Mouse (Mus musculus) neural tube, embryonic 11.5 days (tissue): ENCODE data around the gene Fibp. TPM values are rescaled to one million over a fixed set of nuclear protein-coding genes. Genes with fewer than 3 reads are reported as not detected.

Source experiments
- ATAC-seq: fragments of 200-750 bp; cut with Nextera tagmentation; 2 replicates; pipeline ENCODE4 v1.8.0; 2017; ENCODE audit warnings: moderate number of reproducible peaks, mild to moderate bottlenecking, moderate TSS enrichment, moderate library complexity; ENCODE audit not compliant: insufficient read depth, low FRiP score, low TSS enrichment
- DNase-seq: peaks from one replicate; pipeline ENCODE4 v3.0.0-alpha.2; 2015; ENCODE audit warnings: low spot score
- H3K27ac ChIP-seq: fragments of 300-500 bp; sonication (generic); 2 replicates; pipeline ENCODE4 v1.5.1; 2014; ENCODE audit warnings: low read depth, mild to moderate bottlenecking, low read length
- H3K27me3 ChIP-seq: fragments of 300-500 bp; sonication (generic); 2 replicates; pipeline ENCODE4 v1.6.1; 2014; ENCODE audit warnings: mild to moderate bottlenecking, low read length, mixed read lengths; ENCODE audit not compliant: control insufficient read depth, insufficient read depth
- H3K36me3 ChIP-seq: fragments of 300-500 bp; sonication (generic); 2 replicates; pipeline ENCODE4 v1.6.1; 2014; ENCODE audit warnings: mild to moderate bottlenecking, low read length, moderate library complexity, mixed read lengths; ENCODE audit not compliant: control insufficient read depth, insufficient read depth
- H3K4me1 ChIP-seq: fragments of 300-500 bp; sonication (generic); 2 replicates; pipeline ENCODE4 v1.6.1; 2014; ENCODE audit warnings: low read length, mixed read lengths; ENCODE audit not compliant: control insufficient read depth, insufficient read depth
- H3K4me2 ChIP-seq: fragments of 300-500 bp; sonication (generic); 2 replicates; pipeline ENCODE4 v1.6.1; 2014; ENCODE audit warnings: low read depth, mild to moderate bottlenecking, moderate library complexity
- H3K4me3 ChIP-seq: fragments of 300-500 bp; sonication (generic); 2 replicates; pipeline ENCODE4 v1.5.1; 2014; ENCODE audit warnings: low read depth, low read length
- H3K9ac ChIP-seq: fragments of 300-500 bp; sonication (generic); 2 replicates; pipeline ENCODE4 v1.6.1; 2014; ENCODE audit warnings: mild to moderate bottlenecking, low read length
- H3K9me3 ChIP-seq: fragments of 300-500 bp; sonication (generic); 2 replicates; pipeline ENCODE4 v1.6.1; 2016; ENCODE audit warnings: low read length; ENCODE audit not compliant: control insufficient read depth
- WGBS: fragments of 180-500 bp; shearing (Covaris S2); extraction: QIAGEN DNeasy Blood & Tissue Kit; methylation state at CpG from one replicate; pipeline ENCODE4 v1.1.7; 2014; 5-methylcytosine and 5-hydroxymethylcytosine counted together
- polyA plus RNA-seq: library from polyadenylated mRNA; unstranded; fragments of >200 nt; fragmentation: Nextera tagmentation; extraction: Ambion mirVana; gene quantifications from 2 replicates; pipeline ENCODE4 v1.2.1, GENCODE M21; 2014

Gene Fibp
- polyA plus RNA-seq, 1 experiment from 2014 or later: 119 TPM

DNA sequence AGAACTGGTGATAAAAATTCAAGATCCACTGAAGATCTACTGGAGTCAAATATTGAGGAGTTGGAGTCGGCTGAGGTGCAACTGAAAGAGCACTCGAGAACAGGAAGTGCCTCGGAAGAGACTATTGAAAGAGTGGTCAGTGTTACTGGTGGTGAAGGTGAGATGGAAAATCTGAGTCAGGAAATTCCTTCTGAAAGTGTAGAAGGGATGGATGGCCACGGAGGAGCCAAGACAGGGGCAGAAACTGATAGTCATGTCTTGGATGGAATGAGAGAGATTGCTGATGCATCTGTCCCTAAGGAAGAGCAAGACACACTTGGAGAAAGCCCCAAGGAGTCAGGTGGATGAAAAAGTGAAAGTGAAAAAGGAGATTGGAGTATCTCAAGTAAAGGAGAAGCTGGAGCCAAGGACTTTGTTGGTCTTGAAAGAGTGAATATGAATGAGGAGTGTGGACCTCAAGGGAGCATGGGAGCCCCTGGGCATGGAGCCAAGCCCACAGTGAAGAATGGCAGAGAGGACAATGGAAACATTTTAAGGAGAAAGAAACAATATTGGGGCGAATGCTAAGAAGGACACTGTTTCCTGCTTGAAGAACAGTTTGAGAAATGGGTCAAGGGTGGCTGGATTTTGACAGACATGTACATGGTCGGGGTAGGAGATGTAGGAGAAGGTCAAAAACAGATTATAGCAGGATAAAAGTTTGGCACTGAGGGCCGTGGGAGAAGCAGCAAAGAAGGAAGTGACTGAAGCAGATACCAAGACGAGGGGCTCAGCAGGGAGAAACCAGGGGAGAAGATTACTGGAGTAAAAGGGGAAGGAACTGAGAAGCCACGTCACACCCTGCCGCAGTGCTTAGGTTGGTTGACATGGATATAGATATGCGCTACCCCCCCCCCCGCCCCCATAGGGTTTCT, 51.9 kb downstream of the Fibp start:
- Histone ChIP-seq H3K9ac (no peak overlapping the region), H3K36me3 (no peaks in the 10 kb centered on the region), H3K4me3 (no peak overlapping the region), H3K9me3 (no peaks in the 10 kb centered on the region), H3K27me3 (no peaks in the 10 kb centered on the region), H3K27ac (no peak overlapping the region), H3K4me2 (no peak overlapping the region), H3K4me1 (peaks cover 6% of the 10 kb centered on the region)
- DNase-seq (no peak), ATAC-seq (no peak)
- 85% methylated on average over 12 of the region's 12 CpGs for WGBS

DNA sequence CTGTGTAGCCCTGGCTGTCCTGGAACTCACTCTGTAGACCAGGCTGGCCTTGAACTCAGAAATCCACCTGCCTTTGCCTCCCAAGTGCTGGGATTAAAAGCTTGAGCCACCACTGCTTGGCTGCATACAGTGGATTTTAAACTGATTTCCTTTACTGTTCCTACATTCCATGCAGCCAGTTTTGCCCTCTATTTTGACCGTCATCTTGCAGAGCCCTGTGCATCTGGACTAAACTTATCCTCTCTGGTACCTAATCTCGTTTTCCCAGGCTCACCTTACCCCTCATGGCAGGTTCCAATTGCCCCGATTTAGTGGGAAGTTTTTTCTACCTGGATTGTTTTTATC, 52.6 kb downstream of the Fibp start:
- ATAC-seq (no peak), DNase-seq (no peak)
- Histone ChIP-seq H3K27ac (no peak overlapping the region), H3K4me1 (peaks cover 6% of the 10 kb centered on the region), H3K4me3 (no peak overlapping the region), H3K9ac (no peak overlapping the region), H3K27me3 (no peaks in the 10 kb centered on the region), H3K4me2 (no peak overlapping the region), H3K36me3 (no peaks in the 10 kb centered on the region), H3K9me3 (no peaks in the 10 kb centered on the region)
- 85% methylated on average over 3 of the region's 3 CpGs for WGBS

Other genes starting within 250 kb of the Fibp start
- 29.8 and 30.5 TPM in 2 replicates for gene Pacs1, start 187.5 kb upstream of the Fibp start, polyA plus RNA-seq
- gene Sf3b2, start 165.2 kb upstream of the Fibp start, polyA plus RNA-seq: 405 and 416 TPM in 2 replicates
- gene Gal3st3, start 162.3 kb upstream of the Fibp start, polyA plus RNA-seq: 16.2 and 17.8 TPM in 2 replicates
- gene Catsper1, start 124.9 kb upstream of the Fibp start, polyA plus RNA-seq: not detected in 2 replicates
- gene Cst6, start 111.0 kb upstream of the Fibp start, polyA plus RNA-seq: 1.8 and 1.9 TPM in 2 replicates
- 71.5 and 77.3 TPM in 2 replicates for gene Eif1ad, start 93.9 kb upstream of the Fibp start, polyA plus RNA-seq
- 440 and 442 TPM in 2 replicates for gene Banf1, start 93.4 kb upstream of the Fibp start, polyA plus RNA-seq
- 78.5 and 79.9 TPM in 2 replicates for gene Sart1, start 71.9 kb upstream of the Fibp start, polyA plus RNA-seq
- 0.31 TPM in 1 of 2 replicates, not detected in the other for gene Tsga10ip, start 58.1 kb upstream of the Fibp start, polyA plus RNA-seq
- 197 and 205 TPM in 2 replicates for gene Drap1, start 35.6 kb upstream of the Fibp start, polyA plus RNA-seq
- gene AI837181, start 35.5 kb upstream of the Fibp start, polyA plus RNA-seq: 39.9 and 43.0 TPM in 2 replicates
- gene Fosl1, start 13.1 kb upstream of the Fibp start, polyA plus RNA-seq: not detected in 2 replicates
- gene Ccdc85b, start 2.7 kb upstream of the Fibp start, polyA plus RNA-seq: 7.9 and 8.3 TPM in 2 replicates
- 1.7 and 3.6 TPM in 2 replicates for gene Ctsw, start 7.9 kb downstream of the Fibp start, polyA plus RNA-seq
- gene Efemp2, start 13.3 kb downstream of the Fibp start, polyA plus RNA-seq: 55.5 and 55.6 TPM in 2 replicates
- gene Mus81, start 27.8 kb downstream of the Fibp start, polyA plus RNA-seq: 39.0 and 41.9 TPM in 2 replicates
- gene Cfl1, start 29.8 kb downstream of the Fibp start, polyA plus RNA-seq: 3,817 and 3,867 TPM in 2 replicates
- 0.31 TPM in 1 of 2 replicates, not detected in the other for gene 1700020D05Rik, start 43.2 kb downstream of the Fibp start, polyA plus RNA-seq
- 20.9 and 23.0 TPM in 2 replicates for gene Snx32, start 49.9 kb downstream of the Fibp start, polyA plus RNA-seq
- gene Ovol1, start 100.0 kb downstream of the Fibp start, polyA plus RNA-seq: 0.24 and 0.32 TPM in 2 replicates
- gene Ap5b1, start 107.4 kb downstream of the Fibp start, polyA plus RNA-seq: 2.3 and 2.6 TPM in 2 replicates
- gene Rnaseh2c, start 141.3 kb downstream of the Fibp start, polyA plus RNA-seq: 131 and 137 TPM in 2 replicates
- 36.3 and 36.5 TPM in 2 replicates for gene Kat5, start 149.6 kb downstream of the Fibp start, polyA plus RNA-seq
- gene Rela, start 176.9 kb downstream of the Fibp start, polyA plus RNA-seq: 32.5 and 34.4 TPM in 2 replicates
- gene Sipa1, start 203.1 kb downstream of the Fibp start, polyA plus RNA-seq: 17.0 and 19.3 TPM in 2 replicates
- gene Map3k11, start 228.1 kb downstream of the Fibp start, polyA plus RNA-seq: 21.0 and 22.0 TPM in 2 replicates
- gene Pcnx3, start 228.3 kb downstream of the Fibp start, polyA plus RNA-seq: 26.9 and 27.7 TPM in 2 replicates
- not detected in 2 replicates for gene Kcnk7, start 243.8 kb downstream of the Fibp start, polyA plus RNA-seq